Mouse (Mus musculus): ENCODE measurements around the gene Fxyd7. TPM values are rescaled to one million over a fixed set of nuclear protein-coding genes. Genes with fewer than 3 reads are reported as not detected.

The Fxyd7 gene
- polyA plus RNA-seq, 1 experiment from 2014 or later, result 40.9 TPM

DNA sequence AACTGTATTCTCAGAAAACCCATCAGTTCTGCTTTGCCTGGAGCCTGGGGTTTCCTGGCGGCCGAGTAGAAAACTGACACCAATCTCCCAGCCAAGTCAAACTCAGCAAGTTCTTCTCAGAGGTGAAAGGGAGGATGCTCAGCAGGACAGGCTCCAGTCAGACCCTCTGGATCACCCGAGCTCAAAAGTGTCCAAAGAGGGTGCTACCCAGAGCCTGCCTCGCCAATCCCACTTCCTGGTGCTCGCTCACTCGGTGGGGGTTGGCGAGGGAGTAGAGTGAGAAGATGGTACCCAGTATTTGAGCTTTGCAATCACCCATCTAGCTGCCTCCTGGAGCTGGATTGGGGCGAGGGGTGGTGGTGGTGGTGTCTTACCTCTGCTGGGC, 10.3 kb downstream of the Fxyd7 start:
- Histone ChIP-seq H3K4me1 (ENCODE audit: control insufficient read depth, insufficient read depth, low read length) (0 out of 2 replicates have a peak, but pooled peaks cover 4% of the 10 kb centered on the region), H3K9me3 (ENCODE audit: control insufficient read depth, low read length) (no peaks in the 10 kb centered on the region), H3K27ac (replicated peaks; ENCODE audit: low read depth, low read length) (no peak overlapping the region), H3K36me3 (ENCODE audit: control insufficient read depth, insufficient read depth, low read length) (no peaks in the 10 kb centered on the region), H3K4me2 (ENCODE audit: low read depth, low read length) (peak overlapping the region; percentile 46; the same call in 1 of the 2 replicates), H3K9ac (ENCODE audit: low read depth, low read length) (no peak overlapping the region), H3K27me3 (replicated peaks; ENCODE audit: control insufficient read depth, insufficient read depth, low read length) (peaks cover 27% of the 10 kb centered on the region), H3K4me3 (ENCODE audit: low read depth, low read length) (peak overlapping the region; percentile 13; the same call in 1 of the 2 replicates)
- ATAC-seq (ENCODE audit: low read depth) (no peak), DNase-seq (ENCODE audit: low spot score) (no peak)
- WGBS, result 30% methylated on average over 8 of the region's 8 CpGs

DNA sequence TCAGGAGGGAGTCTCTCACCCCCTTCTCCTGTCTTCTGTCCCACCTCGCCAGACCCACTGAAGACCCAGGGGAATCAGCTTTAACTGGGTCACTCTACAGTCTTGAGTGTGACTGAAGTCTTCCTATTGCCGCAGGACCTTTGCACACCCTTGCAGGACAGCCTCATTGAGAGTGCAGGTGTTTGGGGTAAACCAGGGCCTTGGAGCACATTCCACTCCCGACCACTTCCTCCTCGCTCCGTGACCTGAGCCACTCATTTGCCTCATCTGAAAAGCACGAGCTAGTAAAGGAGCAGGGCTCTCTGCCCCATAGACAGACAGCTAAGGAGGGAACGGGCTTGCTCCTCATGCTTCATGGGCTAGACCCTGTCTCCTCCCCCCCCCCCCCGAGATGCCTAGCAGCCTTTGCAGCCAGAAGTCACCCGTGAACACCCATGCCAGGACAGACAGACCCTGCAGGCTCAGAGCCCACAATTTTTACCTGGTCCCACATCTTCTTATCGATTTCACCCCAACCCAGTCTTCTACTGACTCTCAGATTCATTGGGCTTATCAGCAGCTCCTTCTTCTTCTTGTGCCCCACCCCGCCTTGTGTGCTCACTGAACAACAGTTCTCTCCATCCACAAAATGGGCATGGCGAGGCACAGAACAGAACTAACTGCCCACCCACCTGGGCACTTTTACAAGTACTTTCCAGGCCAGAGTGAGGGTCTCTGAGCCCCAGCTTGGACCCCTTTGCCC, 10.8 kb downstream of the Fxyd7 start:
- Histone ChIP-seq H3K4me1 (ENCODE audit: control insufficient read depth, insufficient read depth, low read length) (0 out of 2 replicates have a peak, but pooled peaks cover 4% of the 10 kb centered on the region), H3K9ac (ENCODE audit: low read depth, low read length) (no peak overlapping the region), H3K4me2 (ENCODE audit: low read depth, low read length) (no peak overlapping the region), H3K27ac (replicated peaks; ENCODE audit: low read depth, low read length) (no peak overlapping the region), H3K9me3 (ENCODE audit: control insufficient read depth, low read length) (no peaks in the 10 kb centered on the region), H3K27me3 (replicated peaks; ENCODE audit: control insufficient read depth, insufficient read depth, low read length) (peaks cover 27% of the 10 kb centered on the region), H3K36me3 (ENCODE audit: control insufficient read depth, insufficient read depth, low read length) (no peaks in the 10 kb centered on the region), H3K4me3 (ENCODE audit: low read depth, low read length) (no peak overlapping the region)
- 69% methylated on average over 11 of the region's 12 CpGs for WGBS
- no peak for DNase-seq (ENCODE audit: low spot score)
- ATAC-seq (ENCODE audit: low read depth), result no peak

DNA sequence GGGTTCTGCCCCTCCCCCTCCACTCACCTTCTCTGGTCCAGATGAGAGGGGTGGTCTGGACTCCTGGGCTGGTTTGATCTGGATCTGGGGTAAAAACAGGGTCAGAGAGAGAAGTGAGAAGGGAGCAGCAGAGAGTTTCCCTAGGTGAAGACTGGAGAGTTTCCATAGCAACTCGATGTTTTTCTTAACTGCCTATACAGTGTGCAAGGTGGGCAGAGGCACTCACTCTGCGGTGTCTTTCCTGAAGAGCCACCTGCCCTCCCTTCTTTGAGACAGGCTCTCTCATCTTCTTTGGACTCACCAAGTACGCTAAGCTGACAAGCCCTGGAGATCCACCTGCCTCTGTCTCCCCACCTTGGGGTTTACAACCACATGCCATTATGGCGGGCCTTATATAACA, 12.3 kb downstream of the Fxyd7 start:
- no peak overlapping the region for H3K27ac ChIP-seq (replicated peaks; ENCODE audit: low read depth, low read length)
- H3K36me3 ChIP-seq (ENCODE audit: control insufficient read depth, insufficient read depth, low read length), result no peaks in the 10 kb centered on the region
- H3K9ac ChIP-seq (ENCODE audit: low read depth, low read length), result no peak overlapping the region
- ATAC-seq (ENCODE audit: low read depth), result no peak
- 87% methylated on average over 4 of the region's 4 CpGs for WGBS
- H3K4me1 ChIP-seq (ENCODE audit: control insufficient read depth, insufficient read depth, low read length), result 0 out of 2 replicates have a peak, but pooled peaks cover 4% of the 10 kb centered on the region
- H3K27me3 ChIP-seq (replicated peaks; ENCODE audit: control insufficient read depth, insufficient read depth, low read length), result peaks cover 25% of the 10 kb centered on the region
- H3K4me3 ChIP-seq (ENCODE audit: low read depth, low read length), result no peak overlapping the region
- no peaks in the 10 kb centered on the region for H3K9me3 ChIP-seq (ENCODE audit: control insufficient read depth, low read length)
- no peak overlapping the region for H3K4me2 ChIP-seq (ENCODE audit: low read depth, low read length)
- DNase-seq (ENCODE audit: low spot score), result no peak

DNA sequence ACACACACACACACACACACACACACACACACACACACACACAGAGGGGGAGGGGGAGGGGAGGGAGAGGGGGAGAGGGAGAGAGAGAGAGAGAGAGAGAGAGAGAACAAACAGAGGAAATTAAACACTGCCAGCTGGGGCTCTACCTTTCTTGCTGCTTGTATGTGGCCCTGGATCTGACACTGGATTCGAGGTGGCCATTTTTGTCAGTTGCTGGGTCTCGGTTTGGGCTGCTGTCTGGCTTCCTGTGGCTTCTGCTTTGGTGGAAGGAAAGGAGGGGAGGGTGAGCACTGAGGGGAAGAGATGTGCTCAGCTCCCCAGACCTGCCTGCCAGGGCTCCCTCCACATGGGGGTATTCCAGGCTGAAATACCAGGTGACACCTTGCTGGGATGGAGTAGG, 13.6 kb downstream of the Fxyd7 start:
- Histone ChIP-seq H3K4me1 (ENCODE audit: control insufficient read depth, insufficient read depth, low read length) (0 out of 2 replicates have a peak, but pooled peaks cover 4% of the 10 kb centered on the region), H3K36me3 (ENCODE audit: control insufficient read depth, insufficient read depth, low read length) (no peaks in the 10 kb centered on the region), H3K9ac (ENCODE audit: low read depth, low read length) (no peak overlapping the region), H3K4me2 (ENCODE audit: low read depth, low read length) (no peak overlapping the region), H3K27me3 (replicated peaks; ENCODE audit: control insufficient read depth, insufficient read depth, low read length) (0 out of 2 replicates have a peak, but pooled peaks cover 19% of the 10 kb centered on the region), H3K4me3 (ENCODE audit: low read depth, low read length) (no peak overlapping the region), H3K27ac (replicated peaks; ENCODE audit: low read depth, low read length) (no peak overlapping the region), H3K9me3 (ENCODE audit: control insufficient read depth, low read length) (no peaks in the 10 kb centered on the region)
- no peak for DNase-seq (ENCODE audit: low spot score)
- WGBS, result 56% methylated on average over 2 of the region's 2 CpGs
- no peak for ATAC-seq (ENCODE audit: low read depth)

GRCm38 (mm10) chr7:31036917-31037316, 14.3 kb downstream of the Fxyd7 start:
- no peak overlapping the region for H3K27ac ChIP-seq (replicated peaks; ENCODE audit: low read depth, low read length)
- 82% methylated on average over 7 of the region's 7 CpGs for WGBS
- H3K4me2 ChIP-seq (ENCODE audit: low read depth, low read length), result no peak overlapping the region
- no peak overlapping the region for H3K9ac ChIP-seq (ENCODE audit: low read depth, low read length)
- 0 out of 2 replicates have a peak, but pooled peaks cover 13% of the 10 kb centered on the region for H3K27me3 ChIP-seq (replicated peaks; ENCODE audit: control insufficient read depth, insufficient read depth, low read length)
- H3K4me3 ChIP-seq (ENCODE audit: low read depth, low read length), result no peak overlapping the region
- DNase-seq (ENCODE audit: low spot score) (no peak), ATAC-seq (ENCODE audit: low read depth) (no peak)
- H3K4me1 ChIP-seq (ENCODE audit: control insufficient read depth, insufficient read depth, low read length), result 0 out of 2 replicates have a peak, but pooled peaks cover 4% of the 10 kb centered on the region
- H3K36me3 ChIP-seq (ENCODE audit: control insufficient read depth, insufficient read depth, low read length), result no peaks in the 10 kb centered on the region
- H3K9me3 ChIP-seq (ENCODE audit: control insufficient read depth, low read length), result no peaks in the 10 kb centered on the region

DNA sequence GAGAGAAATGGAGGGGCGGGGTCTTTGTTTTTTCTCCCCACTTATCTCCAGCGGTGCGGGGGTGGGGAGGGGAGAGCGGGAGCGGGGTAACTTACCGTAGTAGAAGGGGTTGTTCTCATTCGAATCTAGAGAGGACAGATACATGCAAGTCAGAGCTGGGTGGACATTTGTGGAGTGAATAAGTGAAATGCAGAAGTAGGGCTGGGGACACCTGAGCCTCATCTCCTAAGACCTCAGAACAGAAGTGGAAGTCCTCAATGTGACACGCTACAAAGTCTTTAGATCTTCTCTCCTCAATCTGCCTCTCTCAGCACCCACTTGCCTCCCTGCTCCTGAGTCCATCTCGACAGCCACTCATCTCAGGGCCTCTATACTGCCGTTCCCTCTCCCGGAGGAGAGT, 16.0 kb downstream of the Fxyd7 start:
- Histone ChIP-seq H3K27ac (replicated peaks; ENCODE audit: low read depth, low read length) (no peak overlapping the region), H3K4me2 (ENCODE audit: low read depth, low read length) (no peak overlapping the region), H3K27me3 (replicated peaks; ENCODE audit: control insufficient read depth, insufficient read depth, low read length) (no peaks in the 10 kb centered on the region), H3K36me3 (ENCODE audit: control insufficient read depth, insufficient read depth, low read length) (no peaks in the 10 kb centered on the region), H3K4me3 (ENCODE audit: low read depth, low read length) (no peak overlapping the region), H3K4me1 (ENCODE audit: control insufficient read depth, insufficient read depth, low read length) (no peaks in the 10 kb centered on the region), H3K9ac (ENCODE audit: low read depth, low read length) (no peak overlapping the region), H3K9me3 (ENCODE audit: control insufficient read depth, low read length) (no peaks in the 10 kb centered on the region)
- no peak for DNase-seq (ENCODE audit: low spot score)
- ATAC-seq (ENCODE audit: low read depth), result no peak
- WGBS, result 74% methylated on average over 11 of the region's 11 CpGs

GRCm38 (mm10) chr7:31034789-31035188, 16.5 kb downstream of the Fxyd7 start:
- Histone ChIP-seq H3K27ac (replicated peaks; ENCODE audit: low read depth, low read length) (no peak overlapping the region), H3K4me3 (ENCODE audit: low read depth, low read length) (no peak overlapping the region), H3K9me3 (ENCODE audit: control insufficient read depth, low read length) (no peaks in the 10 kb centered on the region), H3K4me1 (ENCODE audit: control insufficient read depth, insufficient read depth, low read length) (no peaks in the 10 kb centered on the region), H3K4me2 (ENCODE audit: low read depth, low read length) (no peak overlapping the region), H3K9ac (ENCODE audit: low read depth, low read length) (no peak overlapping the region), H3K36me3 (ENCODE audit: control insufficient read depth, insufficient read depth, low read length) (no peaks in the 10 kb centered on the region), H3K27me3 (replicated peaks; ENCODE audit: control insufficient read depth, insufficient read depth, low read length) (no peaks in the 10 kb centered on the region)
- WGBS, result 69% methylated on average over 11 of the region's 11 CpGs
- no peak for DNase-seq (ENCODE audit: low spot score)
- ATAC-seq (ENCODE audit: low read depth), result no peak

DNA sequence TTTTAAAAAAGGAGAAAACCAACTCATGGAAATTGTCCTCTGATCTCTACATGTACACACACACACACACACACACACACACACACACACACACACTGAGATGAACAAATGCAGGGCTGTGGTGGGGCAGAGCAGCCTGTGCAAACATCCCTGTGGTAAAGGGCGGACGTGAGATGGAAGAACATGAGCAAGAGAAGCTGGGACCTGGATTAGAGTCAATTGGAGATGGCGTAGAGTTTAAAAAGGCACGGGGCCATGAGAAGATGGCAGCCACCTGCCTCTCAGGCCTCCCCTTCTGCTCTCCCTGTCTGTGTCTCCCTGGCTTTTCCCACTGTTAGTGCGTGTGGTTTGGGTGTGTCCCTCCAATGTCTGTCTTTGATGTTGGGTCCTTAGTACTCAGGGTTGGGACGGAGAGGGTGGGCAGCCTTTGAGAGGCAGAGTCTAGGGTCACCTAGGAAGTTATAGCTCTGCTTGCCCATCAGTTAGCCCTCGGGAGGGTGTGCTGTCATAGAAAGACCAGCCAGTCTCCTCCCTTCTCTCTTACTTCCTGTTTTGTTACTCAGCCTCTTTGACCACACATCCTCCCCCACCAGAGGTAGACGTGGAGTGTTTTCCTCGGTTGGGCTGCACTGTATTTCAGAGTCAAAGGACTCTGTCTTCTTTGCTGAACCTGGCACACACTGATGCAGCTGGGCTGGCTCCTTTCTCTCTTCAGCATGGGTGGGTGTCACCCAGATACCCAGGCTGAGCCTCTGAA, 17.7 kb downstream of the Fxyd7 start:
- no peaks in the 10 kb centered on the region for H3K27me3 ChIP-seq (replicated peaks; ENCODE audit: control insufficient read depth, insufficient read depth, low read length)
- ATAC-seq (ENCODE audit: low read depth) (no peak), DNase-seq (ENCODE audit: low spot score) (no peak)
- no peaks in the 10 kb centered on the region for H3K4me1 ChIP-seq (ENCODE audit: control insufficient read depth, insufficient read depth, low read length)
- 55% methylated on average over 9 of the region's 9 CpGs for WGBS
- H3K4me2 ChIP-seq (ENCODE audit: low read depth, low read length), result no peak overlapping the region
- H3K9ac ChIP-seq (ENCODE audit: low read depth, low read length), result no peak overlapping the region
- no peak overlapping the region for H3K27ac ChIP-seq (replicated peaks; ENCODE audit: low read depth, low read length)
- no peak overlapping the region for H3K4me3 ChIP-seq (ENCODE audit: low read depth, low read length)
- H3K36me3 ChIP-seq (ENCODE audit: control insufficient read depth, insufficient read depth, low read length), result no peaks in the 10 kb centered on the region
- no peaks in the 10 kb centered on the region for H3K9me3 ChIP-seq (ENCODE audit: control insufficient read depth, low read length)

All from embryonic facial prominence, embryonic 14.5 days (tissue).